Mouse (Mus musculus) limb, embryonic 14.5 days (tissue): ENCODE data around the gene Ggn. TPM values are rescaled to one million over a fixed set of nuclear protein-coding genes. Genes with fewer than 3 reads are reported as not detected.
"Not testable (repeated sequence)": the region's sequence is repeated elsewhere in the genome, so short reads cannot be mapped to it uniquely, and the experiment has no call there.

Experiments
- ATAC-seq: fragments of 200-750 bp; cut with Nextera tagmentation; 2 replicates; pipeline ENCODE4 v1.8.0; 2017; ENCODE audit warnings: low read depth, moderate number of reproducible peaks, moderate TSS enrichment; ENCODE audit not compliant: low FRiP score
- DNase-seq: peaks from one replicate; pipeline ENCODE4 v3.0.0-alpha.2; 2015; ENCODE audit warnings: low spot score
- H3K27ac ChIP-seq: fragments of 300-500 bp; sonication (generic); replicated peaks from 2 replicates; pipeline ENCODE4 v1.5.1; 2014; ENCODE audit warnings: low read depth, mild to moderate bottlenecking, low read length, moderate library complexity, mixed read lengths
- H3K27me3 ChIP-seq: fragments of 300-500 bp; sonication (generic); 2 replicates; pipeline ENCODE4 v1.6.1; 2014; ENCODE audit warnings: low read length, mixed read lengths; ENCODE audit not compliant: control insufficient read depth, insufficient read depth
- H3K36me3 ChIP-seq: fragments of 300-500 bp; sonication (generic); 2 replicates; pipeline ENCODE4 v1.6.1; 2014; ENCODE audit warnings: mild to moderate bottlenecking, low read length, moderate library complexity, mixed read lengths; ENCODE audit not compliant: control insufficient read depth, insufficient read depth
- H3K4me1 ChIP-seq: fragments of 300-500 bp; sonication (generic); 2 replicates; pipeline ENCODE4 v1.6.1; 2014; ENCODE audit warnings: antibody characterized with exemption, low read length, mixed read lengths; ENCODE audit not compliant: control insufficient read depth, insufficient read depth
- H3K4me2 ChIP-seq: fragments of 300-500 bp; sonication (generic); replicated peaks from 2 replicates; pipeline ENCODE4 v1.6.1; 2014; ENCODE audit warnings: low read depth, mild to moderate bottlenecking, low read length, moderate library complexity; ENCODE audit not compliant: severe bottlenecking
- H3K4me3 ChIP-seq: fragments of 300-500 bp; sonication (generic); replicated peaks from 2 replicates; pipeline ENCODE4 v1.5.1; 2014; ENCODE audit warnings: low read length
- H3K9ac ChIP-seq: fragments of 300-500 bp; sonication (generic); 2 replicates; pipeline ENCODE4 v1.6.1; 2014; ENCODE audit warnings: mild to moderate bottlenecking, low read depth, low read length, moderate library complexity; ENCODE audit not compliant: severe bottlenecking
- H3K9me3 ChIP-seq: fragments of 300-500 bp; sonication (generic); 2 replicates; pipeline ENCODE4 v1.6.1; 2016; ENCODE audit warnings: low read length; ENCODE audit not compliant: control insufficient read depth
- POLR2A ChIP-seq: fragments of 200-500 bp; IDR thresholded peaks from 2 replicates; pipeline ENCODE4 v1.8.0; 2012; ENCODE audit warnings: inconsistent platforms, mild to moderate bottlenecking, moderate library complexity, borderline replicate concordance; ENCODE audit not compliant: insufficient read depth, insufficient read length; ENCODE audit errors: extremely low read depth
- WGBS: fragments of 180-500 bp; shearing (Covaris S2); extraction: QIAGEN DNeasy Blood & Tissue Kit; methylation state at CpG from one replicate; pipeline ENCODE4 v1.1.7; 2014; 5-methylcytosine and 5-hydroxymethylcytosine counted together
- polyA plus RNA-seq, 2 experiments: library from polyadenylated mRNA; depleted of rRNA in 1 of 2; stranded (reverse) in 1 of 2; unstranded in 1 of 2; fragments of >200 nt; fragmentation: Nextera tagmentation in 1 of 2; extraction: Ambion mirVana in 1 of 2; gene quantifications; 2 replicates each; pipeline versions ENCODE4 v1.2.1 to v1.2.3; 2012 to 2014

Gene Ggn
- polyA plus RNA-seq, 2 experiments, result 0.45 to 0.91 TPM

DNA sequence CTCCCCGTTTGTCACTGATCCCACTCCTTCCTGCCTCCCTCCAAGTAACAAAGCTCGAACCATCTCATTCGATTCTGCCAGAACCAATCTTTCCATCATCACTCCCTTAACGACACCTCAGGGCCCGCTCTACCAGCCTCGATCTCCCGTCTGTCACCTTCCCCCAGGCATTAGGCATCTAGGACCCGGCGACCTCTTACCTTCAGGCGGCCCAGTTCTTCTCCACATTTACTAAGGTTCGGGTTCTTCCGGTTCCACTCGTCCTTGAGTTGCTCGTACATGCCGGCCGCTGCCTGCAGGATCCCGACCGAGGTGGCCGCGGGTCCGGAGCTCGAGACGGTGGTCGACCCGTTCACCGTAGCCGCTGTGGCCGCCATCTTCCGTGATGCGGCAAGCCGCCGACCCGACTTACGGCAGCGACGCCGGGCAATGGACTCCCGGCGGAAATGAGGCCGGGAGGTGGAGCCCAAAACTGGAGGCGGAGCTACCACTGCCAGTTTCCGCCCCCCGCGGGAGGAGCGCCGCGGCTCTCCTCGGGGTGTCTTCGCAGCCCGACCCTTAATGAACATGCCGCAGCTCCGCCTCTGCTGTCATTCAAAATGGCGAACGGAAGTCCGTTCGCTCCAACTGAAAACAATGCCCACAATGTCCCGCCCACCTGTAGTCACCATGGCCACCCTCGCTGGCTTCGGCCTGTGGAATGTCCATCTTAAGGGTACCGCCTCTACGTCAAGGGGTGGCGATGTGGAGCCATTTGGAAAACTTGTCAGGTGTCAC is 10.3 kb downstream of the Ggn start, which contains the start of gene Psmd8:
TSS of gene Psmd8 (minus strand) at position 625 of the 777 bp plus-strand sequence.
- TF ChIP-seq POLR2A, result peak; percentile 92; the same call in 1 of the 2 replicates
- peaks cover 19% of the 10 kb centered on the region for H3K36me3 ChIP-seq
- peaks cover 14% of the 10 kb centered on the region for H3K4me1 ChIP-seq
- peak within 1 kb of the TSS; percentile 90 for H3K4me3 ChIP-seq
- H3K4me2 ChIP-seq, result peak within 1 kb of the TSS; percentile 89
- ATAC-seq (peak; percentile 97), DNase-seq (peak; percentile 97)
- under 1% methylated on average over 56 of the region's 62 CpGs for WGBS
- H3K27me3 ChIP-seq, result no peaks in the 10 kb centered on the region
- peak within 1 kb of the TSS; percentile 55; the same call in 1 of the 2 replicates for H3K27ac ChIP-seq
- H3K9ac ChIP-seq, result peak within 1 kb of the TSS; percentile 82
- H3K9me3 ChIP-seq, result no peaks in the 10 kb centered on the region

DNA sequence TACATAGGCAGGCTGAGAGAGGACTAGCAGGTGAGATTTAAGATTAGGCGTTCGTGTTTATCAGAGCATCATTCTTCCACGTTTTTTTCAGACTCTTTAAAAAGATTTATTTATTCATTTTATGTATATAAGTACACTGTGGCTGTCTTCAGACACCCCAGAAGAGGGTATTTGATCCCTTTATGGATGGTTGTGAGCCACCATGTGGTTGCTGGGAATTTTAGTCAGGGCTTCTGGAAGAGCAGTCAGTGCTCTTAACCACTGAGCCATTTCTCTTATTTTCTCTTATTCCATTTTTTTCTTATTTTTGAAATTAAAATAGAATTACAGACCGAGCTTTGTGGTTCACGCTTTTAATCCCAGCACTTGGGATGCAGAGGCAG is 10.8 kb downstream of the Ggn start:
- ATAC-seq, result no peak
- no peaks in the 10 kb centered on the region for H3K9me3 ChIP-seq
- H3K4me3 ChIP-seq, result peak overlapping the region; percentile 90
- DNase-seq, result no peak
- TF ChIP-seq POLR2A, result no peak
- no peaks in the 10 kb centered on the region for H3K27me3 ChIP-seq
- H3K9ac ChIP-seq, result peak overlapping the region; percentile 36; the same call in 1 of the 2 replicates
- whole genome bisulfite sequencing, result 39% methylated on average over 5 of the region's 5 CpGs
- 0 out of 2 replicates have a peak overlapping the region, but pooled peaks have one; percentile 33 for H3K27ac ChIP-seq
- H3K4me1 ChIP-seq, result peaks cover 14% of the 10 kb centered on the region
- H3K36me3 ChIP-seq, result peaks cover 13% of the 10 kb centered on the region
- H3K4me2 ChIP-seq, result peak overlapping the region; percentile 89

DNA sequence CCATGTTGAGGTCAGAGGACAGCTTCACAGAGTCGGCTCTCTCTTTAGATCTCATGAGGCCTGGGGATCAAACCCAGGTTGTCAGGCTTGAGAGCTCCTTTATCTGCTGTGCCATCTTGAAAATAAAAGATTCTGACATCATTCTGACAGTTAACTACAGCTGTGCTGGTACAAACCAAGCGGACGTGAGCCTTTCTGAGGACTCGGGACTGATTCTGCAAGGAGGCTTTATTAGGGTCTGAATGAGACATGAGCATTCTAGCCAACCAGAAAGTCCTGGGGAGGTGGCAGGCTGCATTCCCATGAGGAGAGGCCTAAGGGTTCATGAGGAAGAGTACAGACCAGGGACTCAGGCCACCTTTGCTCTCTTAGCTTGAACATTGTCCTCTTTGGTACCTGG is 11.3 kb downstream of the Ggn start:
- H3K9ac ChIP-seq, H3K36me3 ChIP-seq, H3K4me2 ChIP-seq, H3K4me3 ChIP-seq, H3K27ac ChIP-seq, H3K9me3 ChIP-seq, ATAC-seq, DNase-seq, H3K27me3 ChIP-seq: not testable (repeated sequence)
- WGBS, result 92% methylated on average over 4 of the region's 4 CpGs
- H3K4me1 ChIP-seq, result peaks cover 14% of the 10 kb centered on the region

DNA sequence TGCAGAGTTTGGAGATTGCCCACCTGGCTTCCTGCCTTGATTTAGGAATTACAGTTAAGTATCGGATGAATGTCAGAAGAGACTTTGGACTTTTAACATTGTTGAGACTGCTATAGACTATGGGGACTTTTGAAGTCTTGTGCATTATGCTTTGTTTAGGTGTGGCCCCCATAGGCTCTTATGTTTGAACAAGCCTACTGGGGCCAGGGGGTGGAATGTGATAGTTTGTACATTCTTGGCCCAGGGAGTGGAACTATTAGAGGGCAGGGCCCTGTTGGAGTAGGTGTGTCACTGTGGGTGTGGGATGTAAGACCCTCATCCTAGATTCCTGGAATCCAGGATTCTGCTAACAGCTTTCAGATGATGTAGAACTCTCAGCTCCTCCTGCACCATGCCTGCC is 24.2 kb downstream of the Ggn start:
- H3K9ac ChIP-seq, ATAC-seq, H3K9me3 ChIP-seq, DNase-seq, H3K27me3 ChIP-seq, H3K4me2 ChIP-seq, H3K4me3 ChIP-seq, H3K4me1 ChIP-seq, H3K27ac ChIP-seq, H3K36me3 ChIP-seq: not testable (repeated sequence)
- WGBS, result 92% methylated on average over 1 of the region's 1 CpGs

DNA sequence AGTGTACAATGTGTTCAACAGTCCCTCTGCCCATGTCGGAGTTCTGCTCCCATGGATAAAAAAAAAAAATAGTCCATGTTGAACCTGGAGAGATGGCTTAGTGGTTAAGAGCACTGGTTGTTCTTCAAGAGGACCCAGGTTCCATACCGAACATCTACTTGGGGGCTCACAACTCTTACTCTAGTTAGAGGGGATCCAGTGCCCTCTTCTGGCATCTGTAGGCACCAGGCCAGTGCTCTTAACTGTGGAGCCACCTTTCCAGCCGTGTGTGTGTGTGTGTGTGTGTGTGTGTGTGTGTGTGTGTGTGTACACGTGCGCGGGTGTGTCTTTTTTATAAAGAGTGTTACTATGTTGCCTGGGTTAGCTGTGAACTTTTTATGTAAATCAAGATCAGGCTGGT is 32.6 kb downstream of the Ggn start:
- no peak overlapping the region for H3K27ac ChIP-seq
- H3K9me3 ChIP-seq, result no peaks in the 10 kb centered on the region
- H3K36me3 ChIP-seq, result no peaks in the 10 kb centered on the region
- H3K4me2 ChIP-seq, result no peak overlapping the region
- no peaks in the 10 kb centered on the region for H3K4me1 ChIP-seq
- H3K4me3 ChIP-seq, result no peak overlapping the region
- ATAC-seq, result no peak
- no peak for DNase-seq
- TF ChIP-seq POLR2A, result no peak
- no peak overlapping the region for H3K9ac ChIP-seq
- WGBS, result 86% methylated on average over 5 of the region's 6 CpGs
- no peaks in the 10 kb centered on the region for H3K27me3 ChIP-seq

DNA sequence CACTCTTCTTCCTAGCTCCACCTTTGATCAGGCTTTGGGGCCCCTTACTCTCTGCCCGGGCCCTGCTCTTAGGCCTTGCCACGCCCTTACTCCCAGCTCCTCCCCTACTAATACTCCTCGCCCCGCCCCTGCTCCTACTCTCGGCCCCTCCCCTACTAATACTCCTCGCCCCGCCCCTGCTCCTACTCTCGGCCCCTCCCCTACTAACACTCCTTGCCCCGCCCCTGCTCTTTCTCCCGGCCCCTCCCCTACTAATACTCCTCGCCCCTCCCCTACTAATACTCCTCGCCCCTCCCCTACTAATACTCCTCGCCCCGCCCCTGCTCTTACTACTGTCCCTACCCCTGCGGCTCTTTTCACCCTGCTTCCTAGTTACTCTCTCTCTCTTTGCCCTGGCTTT is 41.0 kb downstream of the Ggn start:
- peak; percentile 19; the same call in 1 of the 2 replicates for ATAC-seq
- not testable (repeated sequence) for H3K36me3 ChIP-seq, H3K4me1 ChIP-seq, H3K9ac ChIP-seq, H3K9me3 ChIP-seq, H3K27me3 ChIP-seq, DNase-seq
- Histone ChIP-seq H3K4me3 (peak overlapping the region; percentile 34), H3K4me2 (peak overlapping the region; percentile 50), H3K27ac (peak overlapping the region; percentile 15; the same call in 1 of the 2 replicates)
- WGBS, result 23% methylated on average over 15 of the region's 15 CpGs
